Comparison of ENCODE assay signal across 7 mouse cellular contexts in the genomic region with DNA sequence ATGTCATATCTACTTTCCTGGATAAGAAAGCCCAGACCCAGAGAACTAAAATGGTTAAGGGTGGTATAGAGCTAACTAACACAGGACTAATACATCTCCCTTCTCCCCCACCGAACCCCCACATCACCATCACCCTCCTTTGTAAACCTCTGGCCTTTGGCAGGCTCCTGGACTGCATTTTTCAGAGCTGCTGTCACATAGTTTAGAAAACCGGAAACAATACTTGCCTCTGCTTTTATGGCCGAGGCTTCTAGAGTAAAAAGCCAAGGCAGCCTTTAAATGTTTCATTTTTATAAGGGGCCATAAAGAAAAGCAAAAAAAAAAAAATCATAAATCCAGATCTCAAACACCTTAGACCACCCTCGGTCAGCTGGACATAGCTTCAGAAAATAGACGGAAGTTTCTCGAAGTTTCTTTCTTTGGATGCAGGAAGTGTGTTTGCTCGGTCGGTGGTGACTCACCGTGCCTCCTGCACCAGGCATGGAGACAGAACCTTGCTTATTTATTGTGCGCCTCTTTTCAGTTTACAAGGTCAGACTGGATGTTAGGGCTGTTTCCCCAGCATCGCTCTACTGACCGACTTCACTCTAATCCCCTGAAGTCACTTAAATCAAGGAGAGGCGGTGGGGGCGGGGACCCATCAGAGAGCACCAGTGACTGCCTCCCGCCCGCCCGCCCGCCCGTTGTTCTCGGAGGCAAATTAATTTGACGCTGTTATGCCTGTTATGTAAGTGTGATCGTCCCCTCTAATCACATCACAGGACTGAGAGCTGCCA.
DNase-seq lines count a peak whose midpoint lies in the region; ATAC-seq and TF ChIP-seq lines count a peak whose summit lies in the region.

No protein-coding gene starts in this region.

- no peaks in the 10 kb centered on the region for H3K9me3 ChIP-seq in hindbrain, embryonic 11.5 days (ENCODE audit: control insufficient read depth, low read length)
- H3K9me3 ChIP-seq in lung, postnatal 0 days (ENCODE audit: low read length) = no peaks in the 10 kb centered on the region

- H3K36me3 ChIP-seq in hindbrain, embryonic 11.5 days (ENCODE audit: control insufficient read depth, insufficient read depth, low read length) = no peaks in the 10 kb centered on the region
- H3K36me3 ChIP-seq in lung, postnatal 0 days (ENCODE audit: insufficient read depth, low read length) = no peaks in the 10 kb centered on the region

- in situ Hi-C loops in Patski (cut with MboI; ENCODE audit: low pct_unique_long_range_greater_than_20kb) = no loop called here

- DNase-seq in Patski (ENCODE audit: low read depth, low spot score) = peak; percentile 6
- DNase-seq in cerebellum, adult 2 months = peak; percentile 68 to 72
- peak; percentile 43 for DNase-seq in forelimb bud, embryonic 11.5 days (ENCODE audit: low read depth, low spot score)
- DNase-seq in hindbrain, embryonic 11.5 days (ENCODE audit: low spot score) = peak; percentile 30
- peak; percentile 34 for DNase-seq in layer of hippocampus, adult 9-11 months
- peak; percentile 54 for DNase-seq in lung, postnatal 0 days (ENCODE audit: low spot score)
- peak; percentile 59 for DNase-seq in retina, embryonic 14.5 days (ENCODE audit: low spot score)

- no peak for ATAC-seq in Patski
- no peak for ATAC-seq in hindbrain, embryonic 11.5 days (ENCODE audit: low FRiP score)
- peak; percentile 58 for ATAC-seq in lung, postnatal 0 days

- no peak overlapping the region for H3K9ac ChIP-seq in hindbrain, embryonic 11.5 days (ENCODE audit: low read depth, low read length)
- H3K9ac ChIP-seq in lung, postnatal 0 days (replicated peaks; ENCODE audit: low read depth) = no peak overlapping the region

- peak overlapping the region; percentile 74; the same call in 1 of the 2 replicates for H3K27ac ChIP-seq in cerebellum, adult 2 months (ENCODE audit: insufficient read depth, low read length)
- no peak overlapping the region for H3K27ac ChIP-seq in hindbrain, embryonic 11.5 days (ENCODE audit: low read depth, low read length)
- no peak overlapping the region for H3K27ac ChIP-seq in lung, postnatal 0 days (ENCODE audit: low read length)

- 0 out of 2 replicates have a peak, but pooled peaks have one; percentile 30 for TF ChIP-seq EP300 in lung, postnatal 0 days (IDR thresholded peaks at IDR 0.05)

- TF ChIP-seq CTCF in Patski (IDR thresholded peaks at IDR 0.05) = no peak
- no peak for TF ChIP-seq CTCF in cerebellum, adult 2 months (IDR thresholded peaks at IDR 0.05; ENCODE audit: borderline replicate concordance, insufficient read depth, low read depth, low read length)
- TF ChIP-seq CTCF in lung, postnatal 0 days (IDR thresholded peaks at IDR 0.05) = no peak

- POLR2A ChIA-PET in Patski (lab: Charles Lee) = interaction anchor here (0.9 kb wide), 1 partner anchor 10 kb away, joined by 3 read pairs; no protein-coding TSS in a partner anchor

- H3K4me2 ChIP-seq in hindbrain, embryonic 11.5 days (replicated peaks; ENCODE audit: low read depth, low read length) = peak overlapping the region; percentile 24
- H3K4me2 ChIP-seq in lung, postnatal 0 days (replicated peaks; ENCODE audit: low read depth, low read length) = peak overlapping the region; percentile 60

- TF ChIP-seq POLR2A in cerebellum, adult 2 months (IDR thresholded peaks at IDR 0.05; ENCODE audit: borderline replicate concordance, insufficient read depth, low read length) = 0 out of 2 replicates have a peak, but pooled peaks have one; percentile 12

- CTCF ChIA-PET in Patski (lab: Charles Lee) = no interaction called here

- H3K4me1 ChIP-seq in cerebellum, adult 2 months (ENCODE audit: control insufficient read depth, insufficient read depth, low read length) = peaks cover 30% of the 10 kb centered on the region
- peaks cover 3% of the 10 kb centered on the region; the same call in 1 of the 2 replicates for H3K4me1 ChIP-seq in hindbrain, embryonic 11.5 days (replicated peaks; ENCODE audit: control insufficient read depth, insufficient read depth, low read length)
- no peaks in the 10 kb centered on the region for H3K4me1 ChIP-seq in lung, postnatal 0 days (ENCODE audit: insufficient read depth, low read depth, low read length)

- H3K4me3 ChIP-seq in cerebellum, adult 2 months (replicated peaks; ENCODE audit: insufficient read depth, low read depth, low read length) = peak overlapping the region; percentile 45
- H3K4me3 ChIP-seq in hindbrain, embryonic 11.5 days (ENCODE audit: low read depth, low read length) = no peak overlapping the region
- H3K4me3 ChIP-seq in lung, postnatal 0 days (ENCODE audit: low read depth, low read length) = peak overlapping the region; percentile 27

- 10% methylated on average over 22 of the region's 22 CpGs for WGBS in cerebellum, adult 2 months
- 19% methylated on average over 22 of the region's 22 CpGs for WGBS in hindbrain, embryonic 11.5 days
- WGBS in lung, postnatal 0 days = 4% methylated on average over 22 of the region's 22 CpGs

- H3K27me3 ChIP-seq in Patski = no peaks in the 10 kb centered on the region
- H3K27me3 ChIP-seq in cerebellum, adult 2 months (ENCODE audit: control insufficient read depth, insufficient read depth, low read length) = no peaks in the 10 kb centered on the region
- 0 out of 2 replicates have a peak, but pooled peaks cover 3% of the 10 kb centered on the region for H3K27me3 ChIP-seq in hindbrain, embryonic 11.5 days (ENCODE audit: control insufficient read depth, insufficient read depth, low read length)
- H3K27me3 ChIP-seq in lung, postnatal 0 days (replicated peaks; ENCODE audit: insufficient read depth, low read length) = no peaks in the 10 kb centered on the region

Comparison
In these comparisons a context has a peak if more than half of its experiments do, and no peak if none do; other contexts are left out.
1. DNase-seq: peak in every context shown above with its lines; median percentile 70 in cerebellum, adult 2 months; 59 in retina, embryonic 14.5 days; 54 in lung, postnatal 0 days; 43 in forelimb bud, embryonic 11.5 days; 34 in layer of hippocampus, adult 9-11 months; 30 in hindbrain, embryonic 11.5 days; 6 in Patski.